Mouse (Mus musculus): ENCODE measurements around the gene S1pr2. TPM values are rescaled to one million over a fixed set of nuclear protein-coding genes. Genes with fewer than 3 reads are reported as not detected.

Gene S1pr2
- 63.5 and 67.2 TPM in 2 replicates for polyA plus RNA-seq (2015; fragmentation: Nextera tagmentation; extraction: Ambion mirVana)

DNA sequence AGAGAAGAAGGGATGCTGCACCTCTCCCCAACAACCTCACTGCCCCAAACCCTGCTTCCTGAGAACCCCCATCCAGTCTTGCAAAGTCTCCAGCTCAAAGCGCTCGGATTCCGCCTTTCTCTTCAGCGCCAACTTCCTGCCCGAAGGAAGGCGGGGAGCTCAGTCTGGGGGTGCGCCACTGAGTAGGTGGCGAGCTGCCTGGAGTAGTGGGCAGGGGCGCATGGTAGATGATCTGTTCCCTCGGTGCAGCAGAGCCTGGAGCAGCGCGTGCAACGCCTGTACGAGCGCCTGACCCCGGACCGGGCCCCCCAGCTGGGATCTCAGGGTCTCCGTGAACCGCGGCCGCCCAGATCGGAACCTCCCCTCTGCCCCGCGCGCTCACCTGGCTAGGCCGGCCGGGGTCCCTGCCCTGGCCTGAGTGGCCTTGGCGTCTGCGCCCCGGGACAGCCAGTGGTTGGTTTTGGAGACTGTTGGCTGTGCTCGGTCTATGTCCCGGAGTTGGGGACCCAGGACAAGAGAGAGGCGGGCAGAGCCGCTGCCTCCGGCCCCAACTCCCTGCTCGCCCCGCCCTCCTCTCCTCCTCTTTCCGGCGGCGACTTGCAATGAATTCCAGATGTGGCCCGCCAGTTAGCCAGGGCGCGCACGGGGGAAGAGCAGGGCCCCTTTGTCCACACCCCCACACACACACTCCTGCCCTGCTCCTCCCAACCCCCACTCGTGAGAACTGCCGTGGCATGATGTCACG lies at the start of gene S1pr2:
Gene S1pr2 (minus strand): TSS at position 566 of the 745 bp plus-strand sequence.
- WGBS, result under 1% methylated on average over 44 of the region's 47 CpGs
- Histone ChIP-seq H3K27me3 (ENCODE audit: control insufficient read depth, insufficient read depth, low read depth, low read length) (no peaks in the 10 kb centered on the region), H3K9ac (ENCODE audit: low read length) (peak within 1 kb of the TSS; percentile 99), H3K27ac (ENCODE audit: low read length) (peak within 1 kb of the TSS; percentile 99), H3K36me3 (ENCODE audit: control insufficient read depth, insufficient read depth, low read length) (no peaks in the 10 kb centered on the region), H3K4me2 (ENCODE audit: low read depth, low read length) (peak within 1 kb of the TSS; percentile 83), H3K4me3 (ENCODE audit: low read length) (peak within 1 kb of the TSS; percentile 92), H3K4me1 (replicated peaks; ENCODE audit: control insufficient read depth, insufficient read depth, low read length) (peaks cover 51% of the 10 kb centered on the region), H3K9me3 (ENCODE audit: control insufficient read depth, low read length) (no peaks in the 10 kb centered on the region)
- ATAC-seq (ENCODE audit: low read depth), result peak; percentile 79

DNA sequence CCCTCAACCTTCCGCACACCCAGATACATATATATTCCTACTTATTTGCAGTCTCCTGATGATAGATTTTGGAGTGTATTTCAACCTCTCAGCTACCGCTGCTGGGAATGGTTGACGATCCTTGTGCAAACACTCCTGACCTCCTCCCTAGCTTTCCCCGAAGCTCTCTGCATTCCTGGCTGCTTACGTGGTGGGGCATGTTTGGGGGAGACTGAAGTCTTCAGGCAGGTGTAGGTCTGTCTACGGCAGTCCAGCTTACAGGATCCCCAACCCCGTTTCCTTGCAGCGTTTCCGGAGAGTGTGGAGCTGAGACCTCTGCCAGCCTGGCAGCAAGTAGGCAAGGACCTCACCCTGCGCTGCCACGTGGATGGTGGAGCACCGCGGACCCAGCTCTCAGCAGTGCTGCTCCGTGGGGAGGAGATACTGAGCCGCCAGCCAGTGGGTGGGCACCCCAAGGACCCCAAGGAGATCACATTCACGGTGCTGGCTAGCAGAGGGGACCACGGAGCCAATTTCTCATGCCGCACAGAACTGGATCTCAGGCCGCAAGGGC lies 48.8 kb upstream of the S1pr2 start:
- Histone ChIP-seq H3K4me2 (ENCODE audit: low read depth, low read length) (peak overlapping the region; percentile 51), H3K9ac (ENCODE audit: low read length) (peak overlapping the region; percentile 63), H3K4me1 (replicated peaks; ENCODE audit: control insufficient read depth, insufficient read depth, low read length) (peaks cover 27% of the 10 kb centered on the region), H3K27me3 (ENCODE audit: control insufficient read depth, insufficient read depth, low read depth, low read length) (no peaks in the 10 kb centered on the region), H3K4me3 (ENCODE audit: low read length) (peak overlapping the region; percentile 46), H3K36me3 (ENCODE audit: control insufficient read depth, insufficient read depth, low read length) (0 out of 2 replicates have a peak, but pooled peaks cover 2% of the 10 kb centered on the region), H3K27ac (ENCODE audit: low read length) (peak overlapping the region; percentile 95), H3K9me3 (ENCODE audit: control insufficient read depth, low read length) (no peaks in the 10 kb centered on the region)
- 38% methylated on average over 19 of the region's 19 CpGs for WGBS
- peak; percentile 81 for ATAC-seq (ENCODE audit: low read depth)

DNA sequence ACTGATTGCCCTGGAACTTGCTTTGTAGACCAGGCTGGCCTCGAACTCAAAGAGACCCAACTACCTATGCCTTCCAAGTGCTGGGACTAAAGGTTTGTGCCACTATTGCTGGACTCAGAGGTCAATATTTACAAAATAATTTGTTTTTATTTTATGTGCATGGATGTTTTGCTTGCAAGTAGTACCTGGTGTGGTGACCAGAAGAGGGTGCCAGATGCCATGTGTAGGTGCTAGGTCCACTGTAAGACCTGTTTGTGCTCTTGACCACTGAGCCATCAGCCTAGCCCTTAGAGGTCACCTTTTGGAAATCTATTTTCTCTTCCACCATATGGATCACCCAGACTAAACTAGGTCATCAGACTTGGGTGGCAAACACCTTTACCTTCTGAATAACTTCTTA lies 46.1 kb upstream of the S1pr2 start:
- Histone ChIP-seq H3K4me1 (replicated peaks; ENCODE audit: control insufficient read depth, insufficient read depth, low read length) (peaks cover 10% of the 10 kb centered on the region), H3K27ac (ENCODE audit: low read length) (peak overlapping the region; percentile 89), H3K36me3 (ENCODE audit: control insufficient read depth, insufficient read depth, low read length) (0 out of 2 replicates have a peak, but pooled peaks cover 2% of the 10 kb centered on the region), H3K27me3 (ENCODE audit: control insufficient read depth, insufficient read depth, low read depth, low read length) (no peaks in the 10 kb centered on the region), H3K4me2 (ENCODE audit: low read depth, low read length) (no peak overlapping the region), H3K4me3 (ENCODE audit: low read length) (no peak overlapping the region), H3K9me3 (ENCODE audit: control insufficient read depth, low read length) (no peaks in the 10 kb centered on the region), H3K9ac (ENCODE audit: low read length) (no peak overlapping the region)
- WGBS, result 81% methylated on average over 1 of the region's 1 CpGs
- no peak for ATAC-seq (ENCODE audit: low read depth)

DNA sequence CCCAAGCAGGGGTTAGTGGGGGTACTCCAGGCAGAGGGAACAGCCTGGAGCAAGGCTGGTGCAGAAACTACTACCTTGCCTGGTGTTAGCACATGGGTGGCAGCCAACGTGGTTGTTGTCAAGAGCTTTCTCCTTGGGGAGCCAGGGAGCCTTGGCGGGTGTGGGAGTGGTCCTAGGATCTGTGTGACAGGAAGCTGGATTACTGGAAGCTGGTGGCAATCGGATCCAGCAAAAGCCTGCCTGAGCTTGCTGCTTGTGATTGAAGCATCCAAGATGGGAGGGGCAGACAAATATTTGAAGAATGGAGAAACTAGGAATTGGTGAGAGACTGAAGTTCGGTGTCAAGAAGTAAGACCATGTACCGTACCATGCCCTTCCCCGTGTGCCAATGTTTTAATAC lies 45.7 kb upstream of the S1pr2 start:
- 43% methylated on average over 6 of the region's 6 CpGs for WGBS

DNA sequence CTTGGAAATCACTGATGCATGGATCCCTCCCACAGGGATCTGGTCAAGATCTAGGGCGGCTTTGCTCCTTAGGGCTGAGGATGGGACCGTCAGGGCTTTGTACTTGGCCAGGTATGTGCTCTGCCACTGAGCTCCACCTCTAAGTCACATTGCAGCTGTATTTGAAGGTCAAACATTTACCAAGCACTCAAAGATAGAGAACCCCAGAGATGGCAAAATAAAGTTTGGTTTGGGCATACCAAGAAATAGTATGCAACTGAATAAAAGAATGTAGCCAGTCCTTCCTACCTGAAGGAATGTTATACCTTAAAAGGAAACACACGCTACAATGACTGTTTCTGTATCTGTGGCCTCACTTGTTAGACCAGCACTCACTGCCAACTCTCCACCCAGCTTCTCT lies 44.8 kb upstream of the S1pr2 start:
- Histone ChIP-seq H3K27me3 (ENCODE audit: control insufficient read depth, insufficient read depth, low read depth, low read length) (no peaks in the 10 kb centered on the region), H3K9me3 (ENCODE audit: control insufficient read depth, low read length) (no peaks in the 10 kb centered on the region), H3K4me2 (ENCODE audit: low read depth, low read length) (no peak overlapping the region), H3K4me3 (ENCODE audit: low read length) (no peak overlapping the region), H3K36me3 (ENCODE audit: control insufficient read depth, insufficient read depth, low read length) (0 out of 2 replicates have a peak, but pooled peaks cover 2% of the 10 kb centered on the region), H3K4me1 (replicated peaks; ENCODE audit: control insufficient read depth, insufficient read depth, low read length) (peaks cover 10% of the 10 kb centered on the region; the same call in 1 of the 2 replicates), H3K27ac (ENCODE audit: low read length) (peak overlapping the region; percentile 89), H3K9ac (ENCODE audit: low read length) (no peak overlapping the region)
- ATAC-seq (ENCODE audit: low read depth), result 0 out of 2 replicates have a peak, but pooled peaks have one; percentile 30
- 54% methylated on average over 3 of the region's 3 CpGs for WGBS

More for the DNA sequence above, 45.7 kb upstream of the S1pr2 start:
- Histone ChIP-seq H3K9ac (ENCODE audit: low read length) (peak overlapping the region; percentile 22; the same call in 1 of the 2 replicates), H3K4me1 (replicated peaks; ENCODE audit: control insufficient read depth, insufficient read depth, low read length) (peaks cover 13% of the 10 kb centered on the region), H3K9me3 (ENCODE audit: control insufficient read depth, low read length) (no peaks in the 10 kb centered on the region), H3K4me3 (ENCODE audit: low read length) (no peak overlapping the region), H3K27ac (ENCODE audit: low read length) (peak overlapping the region; percentile 89), H3K27me3 (ENCODE audit: control insufficient read depth, insufficient read depth, low read depth, low read length) (no peaks in the 10 kb centered on the region), H3K4me2 (ENCODE audit: low read depth, low read length) (no peak overlapping the region), H3K36me3 (ENCODE audit: control insufficient read depth, insufficient read depth, low read length) (0 out of 2 replicates have a peak, but pooled peaks cover 2% of the 10 kb centered on the region)
- peak; percentile 29 for ATAC-seq (ENCODE audit: low read depth)

DNA sequence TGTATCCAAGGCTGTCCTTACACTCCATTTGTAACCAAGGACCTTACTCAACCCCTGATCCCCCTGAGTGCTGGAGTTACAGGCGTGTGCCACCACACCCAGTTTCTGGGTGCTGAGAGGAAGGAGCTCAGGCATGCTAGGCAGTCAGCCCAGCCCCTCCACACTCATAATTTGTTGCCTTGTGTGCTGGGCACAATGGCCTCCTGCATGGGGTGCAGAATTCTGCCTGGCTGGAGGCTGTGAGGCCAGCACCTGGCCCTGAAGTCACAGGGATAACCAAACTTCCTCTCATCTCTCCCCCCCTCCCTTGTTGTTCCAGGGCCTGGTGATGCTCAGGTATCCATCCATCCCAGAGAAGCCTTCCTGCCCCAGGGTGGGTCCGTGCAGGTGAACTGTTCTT lies 42.0 kb upstream of the S1pr2 start:
- H3K27me3 ChIP-seq (ENCODE audit: control insufficient read depth, insufficient read depth, low read depth, low read length), result peaks cover 5% of the 10 kb centered on the region
- H3K36me3 ChIP-seq (ENCODE audit: control insufficient read depth, insufficient read depth, low read length), result 0 out of 2 replicates have a peak, but pooled peaks cover 2% of the 10 kb centered on the region
- no peak overlapping the region for H3K27ac ChIP-seq (ENCODE audit: low read length)
- no peak overlapping the region for H3K4me2 ChIP-seq (ENCODE audit: low read depth, low read length)
- H3K9me3 ChIP-seq (ENCODE audit: control insufficient read depth, low read length), result no peaks in the 10 kb centered on the region
- peaks cover 19% of the 10 kb centered on the region for H3K4me1 ChIP-seq (replicated peaks; ENCODE audit: control insufficient read depth, insufficient read depth, low read length)
- H3K9ac ChIP-seq (ENCODE audit: low read length), result no peak overlapping the region
- WGBS, result 71% methylated on average over 2 of the region's 2 CpGs
- no peak for ATAC-seq (ENCODE audit: low read depth)
- no peak overlapping the region for H3K4me3 ChIP-seq (ENCODE audit: low read length)

DNA sequence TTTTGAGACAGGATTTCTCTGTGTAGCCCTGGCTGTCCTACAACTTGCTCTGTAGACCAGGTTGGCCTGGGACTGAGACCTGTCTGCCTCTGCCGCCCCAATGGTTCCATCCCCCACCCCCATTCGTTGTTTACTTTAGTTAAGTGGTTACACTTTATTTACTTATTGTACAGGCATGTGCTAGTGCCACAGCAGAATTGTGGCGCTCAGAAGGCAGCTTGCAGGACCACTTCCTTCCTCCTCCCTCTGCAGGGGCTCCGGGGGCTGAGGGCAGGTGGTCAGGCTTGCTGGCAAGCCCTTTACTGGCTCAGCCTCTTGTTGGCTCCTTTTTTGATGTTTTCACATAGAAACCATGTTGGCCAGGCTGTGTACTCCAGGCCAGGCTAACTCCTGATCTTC lies 40.6 kb upstream of the S1pr2 start:
- Histone ChIP-seq H3K4me3 (ENCODE audit: low read length) (peak overlapping the region; percentile 62), H3K27ac (ENCODE audit: low read length) (no peak overlapping the region)

DNA sequence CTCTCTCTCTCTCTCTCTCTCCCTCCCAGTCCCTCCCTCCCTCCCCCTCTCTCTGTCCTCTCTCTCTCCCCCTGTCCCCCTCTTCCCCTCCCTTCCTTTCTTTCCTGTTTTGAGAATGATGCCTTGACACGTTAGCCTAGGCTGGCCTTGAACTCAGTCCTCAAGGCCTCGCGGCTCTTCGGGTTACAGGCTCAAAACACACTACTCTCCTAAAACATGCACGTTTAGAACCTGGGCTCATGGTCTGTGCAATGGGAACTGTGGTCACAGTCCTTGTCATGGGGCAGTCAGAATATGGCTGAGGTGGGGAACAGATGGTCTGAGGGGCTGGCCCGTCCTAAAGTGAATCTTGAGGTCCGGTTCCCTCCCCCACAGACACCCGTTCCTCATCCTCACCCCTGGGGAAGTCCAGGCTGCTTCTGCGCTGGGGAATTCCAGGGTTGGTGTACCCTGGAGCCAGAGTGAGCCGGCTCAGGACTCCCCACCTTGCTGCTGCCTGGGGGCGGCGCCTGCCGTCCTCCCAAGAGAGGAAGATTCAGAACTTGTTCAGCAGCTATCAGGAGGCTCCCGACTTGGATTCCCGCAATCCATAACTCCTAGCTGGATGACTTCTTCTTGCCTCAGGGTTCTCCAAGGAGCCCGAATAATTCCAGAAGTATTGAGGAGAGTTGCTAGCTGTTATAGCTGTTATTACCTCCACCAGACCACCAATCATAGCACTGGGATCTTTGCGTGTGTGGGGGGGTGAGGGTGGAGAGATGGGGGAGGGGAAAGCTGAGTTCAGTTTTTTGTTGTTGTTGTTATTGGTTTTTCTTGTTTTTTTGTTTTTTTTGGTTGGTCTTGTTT lies 40.0 kb upstream of the S1pr2 start:
- peaks cover 5% of the 10 kb centered on the region for H3K27me3 ChIP-seq (ENCODE audit: control insufficient read depth, insufficient read depth, low read depth, low read length)
- peak overlapping the region; percentile 78 for H3K4me2 ChIP-seq (ENCODE audit: low read depth, low read length)
- no peak for ATAC-seq (ENCODE audit: low read depth)
- H3K9ac ChIP-seq (ENCODE audit: low read length), result peak overlapping the region; percentile 74
- H3K4me3 ChIP-seq (ENCODE audit: low read length), result peak overlapping the region; percentile 62
- H3K4me1 ChIP-seq (replicated peaks; ENCODE audit: control insufficient read depth, insufficient read depth, low read length), result peaks cover 22% of the 10 kb centered on the region
- H3K36me3 ChIP-seq (ENCODE audit: control insufficient read depth, insufficient read depth, low read length), result no peaks in the 10 kb centered on the region
- no peak overlapping the region for H3K27ac ChIP-seq (ENCODE audit: low read length)
- 4% methylated on average over 17 of the region's 17 CpGs for WGBS
- H3K9me3 ChIP-seq (ENCODE audit: control insufficient read depth, low read length), result no peaks in the 10 kb centered on the region

More for the DNA sequence above, 40.6 kb upstream of the S1pr2 start:
- H3K9me3 ChIP-seq (ENCODE audit: control insufficient read depth, low read length), result no peaks in the 10 kb centered on the region
- H3K9ac ChIP-seq (ENCODE audit: low read length), result peak overlapping the region; percentile 21
- no peak for ATAC-seq (ENCODE audit: low read depth)
- 16% methylated on average over 4 of the region's 4 CpGs for WGBS
- peaks cover 5% of the 10 kb centered on the region for H3K27me3 ChIP-seq (ENCODE audit: control insufficient read depth, insufficient read depth, low read depth, low read length)
- peaks cover 21% of the 10 kb centered on the region for H3K4me1 ChIP-seq (replicated peaks; ENCODE audit: control insufficient read depth, insufficient read depth, low read length)
- H3K4me2 ChIP-seq (ENCODE audit: low read depth, low read length), result peak overlapping the region; percentile 78
- H3K36me3 ChIP-seq (ENCODE audit: control insufficient read depth, insufficient read depth, low read length), result no peaks in the 10 kb centered on the region

Measured in lung, embryonic 16.5 days (tissue).